Mouse (Mus musculus): ENCODE data around the gene Nedd4. TPM values are rescaled to one million over a fixed set of nuclear protein-coding genes. Genes with fewer than 3 reads are reported as not detected.
"Not testable (repeated sequence)": the region's sequence is repeated elsewhere in the genome, so short reads cannot be mapped to it uniquely, and the experiment has no call there.

The Nedd4 gene
- polyA plus RNA-seq, 1 experiment from 2014 or later, result 447 TPM

GRCm38 (mm10) chr9:72656491-72656890, 5.7 kb upstream of the Nedd4 start:
- Histone ChIP-seq H3K36me3 (no peaks in the 10 kb centered on the region), H3K9me3 (no peaks in the 10 kb centered on the region), H3K4me1 (peaks cover 13% of the 10 kb centered on the region), H3K4me2 (replicated peaks) (no peak overlapping the region), H3K9ac (replicated peaks) (no peak overlapping the region), H3K27me3 (no peaks in the 10 kb centered on the region), H3K27ac (replicated peaks) (no peak overlapping the region), H3K4me3 (no peak overlapping the region)
- ATAC-seq (replicated peaks), result no peak
- 39% methylated on average over 4 of the region's 4 CpGs for WGBS

- no peak for ATAC-seq (replicated peaks)
- Histone ChIP-seq H3K9ac (replicated peaks) (no peak overlapping the region), H3K27ac (replicated peaks) (no peak overlapping the region), H3K4me3 (no peak overlapping the region), H3K4me2 (replicated peaks) (no peak overlapping the region), H3K36me3 (no peaks in the 10 kb centered on the region), H3K9me3 (no peaks in the 10 kb centered on the region), H3K27me3 (no peaks in the 10 kb centered on the region), H3K4me1 (peaks cover 15% of the 10 kb centered on the region)
- WGBS, result 32% methylated on average over 3 of the region's 3 CpGs
These were observed 5.2 kb upstream of the Nedd4 start for GRCm38 (mm10) chr9:72656940-72657339.

GRCm38 (mm10) chr9:72657694-72658093, 4.5 kb upstream of the Nedd4 start:
- Histone ChIP-seq H3K27me3 (no peaks in the 10 kb centered on the region), H3K4me2 (replicated peaks) (no peak overlapping the region), H3K9me3 (no peaks in the 10 kb centered on the region), H3K4me1 (peaks cover 15% of the 10 kb centered on the region), H3K4me3 (no peak overlapping the region), H3K27ac (replicated peaks) (no peak overlapping the region), H3K9ac (replicated peaks) (no peak overlapping the region), H3K36me3 (no peaks in the 10 kb centered on the region)
- ATAC-seq (replicated peaks), result no peak
- WGBS, result 48% methylated on average over 1 of the region's 1 CpGs

- H3K4me3 ChIP-seq, result no peak overlapping the region
- H3K36me3 ChIP-seq, result no peaks in the 10 kb centered on the region
- WGBS, result 80% methylated on average over 4 of the region's 4 CpGs
- no peaks in the 10 kb centered on the region for H3K9me3 ChIP-seq
- H3K27me3 ChIP-seq, result no peaks in the 10 kb centered on the region
- no peak overlapping the region for H3K4me2 ChIP-seq (replicated peaks)
- no peak for ATAC-seq (replicated peaks)
- H3K27ac ChIP-seq (replicated peaks), result no peak overlapping the region
- H3K9ac ChIP-seq (replicated peaks), result no peak overlapping the region
- peaks cover 23% of the 10 kb centered on the region for H3K4me1 ChIP-seq
These were observed 2.0 kb upstream of the Nedd4 start for GRCm38 (mm10) chr9:72660139-72660538.

- peaks cover 6% of the 10 kb centered on the region; the same call in 1 of the 2 replicates for H3K36me3 ChIP-seq
- H3K27ac ChIP-seq (replicated peaks), result peak overlapping the region; percentile 99; the same call in 1 of the 2 replicates
- H3K27me3 ChIP-seq, result no peaks in the 10 kb centered on the region
- ATAC-seq (replicated peaks), result no peak
- H3K9ac ChIP-seq (replicated peaks), result no peak overlapping the region
- WGBS, result 19% methylated on average over 1 of the region's 1 CpGs
- H3K4me3 ChIP-seq, result no peak overlapping the region
- peaks cover 31% of the 10 kb centered on the region for H3K4me1 ChIP-seq
- H3K4me2 ChIP-seq (replicated peaks), result no peak overlapping the region
- H3K9me3 ChIP-seq, result no peaks in the 10 kb centered on the region
These were observed 1.2 kb upstream of the Nedd4 start for GRCm38 (mm10) chr9:72660911-72661310.

- 2% methylated on average over 13 of the region's 13 CpGs for WGBS
- peaks cover 35% of the 10 kb centered on the region for H3K4me1 ChIP-seq
- no peaks in the 10 kb centered on the region for H3K27me3 ChIP-seq
- no peaks in the 10 kb centered on the region for H3K9me3 ChIP-seq
- peak overlapping the region; percentile 99 for H3K27ac ChIP-seq (replicated peaks)
- H3K4me3 ChIP-seq, result peak overlapping the region; percentile 99
- H3K9ac ChIP-seq (replicated peaks), result peak overlapping the region; percentile 100
- H3K4me2 ChIP-seq (replicated peaks), result peak overlapping the region; percentile 66
- H3K36me3 ChIP-seq, result peaks cover 8% of the 10 kb centered on the region; the same call in 1 of the 2 replicates
- ATAC-seq (replicated peaks), result no peak
These were observed 618 bp upstream of the Nedd4 start for GRCm38 (mm10) chr9:72661561-72661894.

- Histone ChIP-seq H3K27ac (replicated peaks) (peak overlapping the region; percentile 99), H3K9me3 (no peaks in the 10 kb centered on the region), H3K4me1 (peaks cover 45% of the 10 kb centered on the region), H3K4me2 (replicated peaks) (peak overlapping the region; percentile 66), H3K27me3 (no peaks in the 10 kb centered on the region), H3K36me3 (peaks cover 13% of the 10 kb centered on the region; the same call in 1 of the 2 replicates), H3K9ac (replicated peaks) (peak overlapping the region; percentile 100), H3K4me3 (peak overlapping the region; percentile 99)
- under 1% methylated on average over 55 of the region's 55 CpGs for WGBS
- ATAC-seq (replicated peaks), result peak; percentile 66
These were observed 766 bp downstream of the Nedd4 start for GRCm38 (mm10) chr9:72662691-72663533.

- WGBS, result 3% methylated on average over 10 of the region's 10 CpGs
- no peaks in the 10 kb centered on the region for H3K9me3 ChIP-seq
- peak overlapping the region; percentile 100 for H3K9ac ChIP-seq (replicated peaks)
These were observed 1.4 kb downstream of the Nedd4 start for GRCm38 (mm10) chr9:72663534-72663918.

GRCm38 (mm10) chr9:72664409-72665351, 2.5 kb downstream of the Nedd4 start:
- ATAC-seq (replicated peaks), result 0 out of 2 replicates have a peak, but pooled peaks have one; percentile 17
- Histone ChIP-seq H3K9ac (replicated peaks) (peak overlapping the region; percentile 100), H3K27ac (replicated peaks) (peak overlapping the region; percentile 99), H3K27me3 (no peaks in the 10 kb centered on the region), H3K4me3 (peak overlapping the region; percentile 99), H3K4me2 (replicated peaks) (peak overlapping the region; percentile 66), H3K9me3 (no peaks in the 10 kb centered on the region), H3K36me3 (peaks cover 18% of the 10 kb centered on the region), H3K4me1 (peaks cover 54% of the 10 kb centered on the region)
- 14% methylated on average over 12 of the region's 12 CpGs for WGBS

More at GRCm38 (mm10) chr9:72663534-72663918, 1.4 kb downstream of the Nedd4 start:
- Histone ChIP-seq H3K27ac (replicated peaks) (peak overlapping the region; percentile 99), H3K4me2 (replicated peaks) (peak overlapping the region; percentile 66), H3K4me3 (peak overlapping the region; percentile 99), H3K4me1 (peaks cover 45% of the 10 kb centered on the region), H3K27me3 (no peaks in the 10 kb centered on the region), H3K36me3 (peaks cover 13% of the 10 kb centered on the region; the same call in 1 of the 2 replicates)
- ATAC-seq (replicated peaks), result no peak

- Histone ChIP-seq H3K9me3 (no peaks in the 10 kb centered on the region), H3K27ac (replicated peaks) (peak overlapping the region; percentile 99), H3K36me3 (peaks cover 25% of the 10 kb centered on the region), H3K9ac (replicated peaks) (0 out of 2 replicates have a peak overlapping the region, but pooled peaks have one; percentile 24), H3K4me3 (peak overlapping the region; percentile 99), H3K4me1 (peaks cover 60% of the 10 kb centered on the region), H3K27me3 (no peaks in the 10 kb centered on the region), H3K4me2 (replicated peaks) (peak overlapping the region; percentile 66)
- WGBS, result 45% methylated on average over 7 of the region's 7 CpGs
- no peak for ATAC-seq (replicated peaks)
These were observed 3.4 kb downstream of the Nedd4 start for GRCm38 (mm10) chr9:72665517-72665916.

GRCm38 (mm10) chr9:72666352-72667021, 4.3 kb downstream of the Nedd4 start:
- not testable (repeated sequence) for ATAC-seq (replicated peaks); H3K4me2 ChIP-seq (replicated peaks); H3K27me3 ChIP-seq; H3K9me3 ChIP-seq; H3K4me3 ChIP-seq; H3K9ac ChIP-seq (replicated peaks)
- WGBS, result 78% methylated on average over 7 of the region's 8 CpGs
- H3K4me1 ChIP-seq, result peaks cover 56% of the 10 kb centered on the region
- peaks cover 30% of the 10 kb centered on the region for H3K36me3 ChIP-seq
- 0 out of 2 replicates have a peak overlapping the region, but pooled peaks have one; percentile 99 for H3K27ac ChIP-seq (replicated peaks)

All from forebrain, embryonic 15.5 days (tissue).